ENCODE assay signal across 9 mouse cellular contexts in genomic region chr2:132587240-132587779, GRCm38 (mm10). TPM values are rescaled to one million over a fixed set of nuclear protein-coding genes. Genes with fewer than 3 reads are reported as not detected.
DNase-seq lines count a peak whose midpoint lies in the region; ATAC-seq and TF ChIP-seq lines count a peak whose summit lies in the region.
"Had no signal": no experiment of that assay in that cellular context is flagged by ENCODE, and none has a peak within 500 bp of the region (broad histone marks: within the 10 kb centered on the region; RNA-seq: fewer than 3 reads in every experiment).

Gene Gpcpd1 (minus strand): TSS chr2:132587729.

- peaks cover 4% of the 10 kb centered on the region for H3K4me1 ChIP-seq in kidney, postnatal 0 days (replicated peaks; ENCODE audit: insufficient read depth, low read length)
- no peaks in the 10 kb centered on the region for H3K4me1 ChIP-seq in brown adipose tissue, adult 24 weeks (ENCODE audit: control insufficient read depth, insufficient read depth, insufficient read length, low read length)
- H3K4me1 ChIP-seq in heart, adult 2 months (ENCODE audit: control insufficient read depth, insufficient read depth, low read length), result peaks cover 18% of the 10 kb centered on the region
- H3K4me1 ChIP-seq in midbrain, embryonic 14.5 days (ENCODE audit: control insufficient read depth, insufficient read depth, low read length), result peaks cover 2% of the 10 kb centered on the region; the same call in 1 of the 2 replicates

- WGBS in kidney, postnatal 0 days, result 86% methylated on average over 7 of the region's 7 CpGs
- 95% methylated on average over 7 of the region's 7 CpGs for WGBS in heart, adult 2 months
- 95% methylated on average over 7 of the region's 7 CpGs for WGBS in midbrain, embryonic 14.5 days

- TF ChIP-seq CTCF in kidney, postnatal 0 days (IDR thresholded peaks at IDR 0.05; ENCODE audit: low read depth), result no peak
- TF ChIP-seq CTCF in heart, adult 2 months (IDR thresholded peaks at IDR 0.05), result no peak

- H3K9ac ChIP-seq in kidney, postnatal 0 days (ENCODE audit: low read depth, low read length), result no peak within 1 kb of the TSS
- no peak within 1 kb of the TSS for H3K9ac ChIP-seq in heart, adult 2 months (ENCODE audit: low read depth, low read length)
- H3K9ac ChIP-seq in midbrain, embryonic 14.5 days (replicated peaks; ENCODE audit: low read length), result no peak within 1 kb of the TSS

- TF ChIP-seq POLR2A in heart, adult 2 months (IDR thresholded peaks at IDR 0.05; ENCODE audit: insufficient read depth, low read depth, low read length), result no peak

- ATAC-seq in kidney, postnatal 0 days (replicated peaks; ENCODE audit: low FRiP score, low read depth), result no peak
- no peak for ATAC-seq in midbrain, embryonic 14.5 days (ENCODE audit: low FRiP score, low TSS enrichment)

- no peaks in the 10 kb centered on the region for H3K79me2 ChIP-seq in heart, adult 2 months (replicated peaks; ENCODE audit: control insufficient read depth, insufficient read depth, low read length)

- no peaks in the 10 kb centered on the region for H3K27me3 ChIP-seq in kidney, postnatal 0 days (ENCODE audit: insufficient read depth, low read length)
- no peaks in the 10 kb centered on the region for H3K27me3 ChIP-seq in heart, adult 2 months (ENCODE audit: control insufficient read depth, insufficient read depth, low read length)
- no peaks in the 10 kb centered on the region for H3K27me3 ChIP-seq in midbrain, embryonic 14.5 days (ENCODE audit: control insufficient read depth, insufficient read depth, low read length)
- H3K27me3 ChIP-seq: megakaryocyte, embryonic 14.5 days had no signal

- no peaks in the 10 kb centered on the region for H3K9me3 ChIP-seq in kidney, postnatal 0 days (replicated peaks; ENCODE audit: low read length)
- no peaks in the 10 kb centered on the region for H3K9me3 ChIP-seq in midbrain, embryonic 14.5 days (ENCODE audit: control insufficient read depth, low read length)
- H3K9me3 ChIP-seq: megakaryocyte, embryonic 14.5 days had no signal

- TF ChIP-seq EP300 in heart, adult 2 months (IDR thresholded peaks at IDR 0.05; ENCODE audit: insufficient read depth, low read depth, low read length), result no peak

- H3K4me3 ChIP-seq in kidney, postnatal 0 days (replicated peaks; ENCODE audit: low read depth, low read length), result no peak within 1 kb of the TSS
- no peak within 1 kb of the TSS for H3K4me3 ChIP-seq in brown adipose tissue, adult 24 weeks (ENCODE audit: insufficient read depth, low read depth, low read length)
- H3K4me3 ChIP-seq in heart, adult 2 months, result no peak within 1 kb of the TSS
- H3K4me3 ChIP-seq in midbrain, embryonic 14.5 days (replicated peaks; ENCODE audit: low read depth, low read length), result no peak within 1 kb of the TSS
- H3K4me3 ChIP-seq: megakaryocyte, embryonic 14.5 days had no signal

- no peak within 1 kb of the TSS for H3K4me2 ChIP-seq in kidney, postnatal 0 days (ENCODE audit: low read length)
- H3K4me2 ChIP-seq in midbrain, embryonic 14.5 days (ENCODE audit: low read length), result no peak within 1 kb of the TSS

- no peak for DNase-seq in kidney, postnatal 0 days (ENCODE audit: low spot score)
- DNase-seq in kidney, adult 11 months, result no peak
- DNase-seq in heart, adult 2 months, result no peak
- DNase-seq in layer of hippocampus, postnatal 14 days (ENCODE audit: low spot score in 2 of 2), result no peak
- no peak for DNase-seq in midbrain, embryonic 14.5 days
- DNase-seq in cerebellum, adult 8-10 months, result no peak
- DNase-seq in right cerebral cortex, postnatal 25 days, result no peak

- intact Hi-C loops in heart, adult 2 months (cut with DNase I), result no loop called here

- no peaks in the 10 kb centered on the region for H3K36me3 ChIP-seq in kidney, postnatal 0 days (ENCODE audit: insufficient read depth, low read length)
- no peaks in the 10 kb centered on the region; the same call in 1 of the 2 replicates for H3K36me3 ChIP-seq in heart, adult 2 months (ENCODE audit: control insufficient read depth, insufficient read depth, low read length)
- no peaks in the 10 kb centered on the region for H3K36me3 ChIP-seq in midbrain, embryonic 14.5 days (ENCODE audit: control insufficient read depth, insufficient read depth, low read length)

- H3K27ac ChIP-seq in kidney, postnatal 0 days, result no peak within 1 kb of the TSS
- no peak within 1 kb of the TSS for H3K27ac ChIP-seq in brown adipose tissue, adult 24 weeks (replicated peaks; ENCODE audit: low read depth, low read length)
- H3K27ac ChIP-seq in heart, adult 2 months, result peak within 1 kb of the TSS; percentile 21; the same call in 1 of the 2 replicates
- H3K27ac ChIP-seq in midbrain, embryonic 14.5 days (replicated peaks; ENCODE audit: low read depth, low read length), result no peak within 1 kb of the TSS

RNA-seq across cellular contexts. Expression of gene Gpcpd1, which starts in this region (rescaled TPM):
- polyA plus RNA-seq in kidney, postnatal 0 days (2015; fragmentation: Nextera tagmentation; extraction: Ambion mirVana), result 34.3 and 35.3 TPM in 2 replicates
- 15.3 and 23.7 TPM in 2 replicates for polyA plus RNA-seq in brown adipose tissue, adult 24 weeks (2012; ENCODE audit: insufficient read depth, insufficient read length, missing spikeins)
- 100 to 1,000 TPM; 135 to 224 TPM for total RNA-seq in heart, adult 2 months (2021)
- polyA plus RNA-seq in heart, adult 2 months (2012; rRNA removed), result 37.5 and 76.6 TPM in 2 replicates
- 100 to 1,000 TPM; 101 to 116 TPM for total RNA-seq in layer of hippocampus, postnatal 14 days (2021)
- 87.5 and 104 TPM in 2 replicates for polyA plus RNA-seq in midbrain, embryonic 14.5 days (2014; fragmentation: Nextera tagmentation; extraction: Ambion mirVana)
